Mouse (Mus musculus) liver, embryonic 16.5 days (tissue): Measurements from ENCODE around the gene Esyt3. TPM values are rescaled to one million over a fixed set of nuclear protein-coding genes. Genes with fewer than 3 reads are reported as not detected.

Experiments
- ATAC-seq: fragments of 200-750 bp; cut with Nextera tagmentation; 2 replicates; pipeline ENCODE4 v1.8.0; 2017; ENCODE audit warnings: low read depth, mild to moderate bottlenecking, moderate number of reproducible peaks, moderate library complexity
- H3K27ac ChIP-seq: fragments of 300-500 bp; sonication (generic); 2 replicates; pipeline ENCODE4 v1.5.1; 2014; ENCODE audit warnings: mild to moderate bottlenecking, low read length
- H3K27me3 ChIP-seq: fragments of 300-500 bp; sonication (generic); 2 replicates; pipeline ENCODE4 v1.6.1; 2014; ENCODE audit warnings: low read depth, low read length, mixed read lengths; ENCODE audit not compliant: control insufficient read depth, insufficient read depth
- H3K36me3 ChIP-seq: fragments of 300-500 bp; sonication (generic); 2 replicates; pipeline ENCODE4 v1.6.1; 2014; ENCODE audit warnings: mild to moderate bottlenecking; ENCODE audit not compliant: control insufficient read depth, insufficient read depth
- H3K4me1 ChIP-seq: fragments of 300-500 bp; sonication (generic); 2 replicates; pipeline ENCODE4 v1.6.1; 2014; ENCODE audit warnings: low read depth, low read length, mixed read lengths; ENCODE audit not compliant: control insufficient read depth
- H3K4me2 ChIP-seq: fragments of 300-500 bp; sonication (generic); 2 replicates; pipeline ENCODE4 v1.6.1; 2014; ENCODE audit warnings: low read depth, low read length, mixed read lengths
- H3K4me3 ChIP-seq: fragments of 300-500 bp; sonication (generic); 2 replicates; pipeline ENCODE4 v1.5.1; 2014; ENCODE audit warnings: low read depth, mild to moderate bottlenecking, low read length
- H3K9ac ChIP-seq: fragments of 300-500 bp; sonication (generic); 2 replicates; pipeline ENCODE4 v1.6.1; 2014; ENCODE audit warnings: low read depth, low read length
- H3K9me3 ChIP-seq: fragments of 300-500 bp; sonication (generic); replicated peaks from 2 replicates; pipeline ENCODE4 v1.6.1; 2016; ENCODE audit warnings: low read length; ENCODE audit not compliant: control insufficient read depth
- WGBS: fragments of 180-500 bp; shearing (Covaris S2); extraction: QIAGEN DNeasy Blood & Tissue Kit; methylation state at CpG from one replicate; pipeline ENCODE4 v1.1.7; 2014; ENCODE audit not compliant: insufficient replicate concordance; 5-methylcytosine and 5-hydroxymethylcytosine counted together
- polyA plus RNA-seq: library from polyadenylated mRNA; unstranded; fragments of >200 nt; fragmentation: Nextera tagmentation; extraction: Ambion mirVana; gene quantifications from 2 replicates; pipeline ENCODE4 v1.2.1, GENCODE M21; 2015

The Esyt3 gene
- polyA plus RNA-seq, 1 experiment from 2014 or later: 0.02 TPM

DNA sequence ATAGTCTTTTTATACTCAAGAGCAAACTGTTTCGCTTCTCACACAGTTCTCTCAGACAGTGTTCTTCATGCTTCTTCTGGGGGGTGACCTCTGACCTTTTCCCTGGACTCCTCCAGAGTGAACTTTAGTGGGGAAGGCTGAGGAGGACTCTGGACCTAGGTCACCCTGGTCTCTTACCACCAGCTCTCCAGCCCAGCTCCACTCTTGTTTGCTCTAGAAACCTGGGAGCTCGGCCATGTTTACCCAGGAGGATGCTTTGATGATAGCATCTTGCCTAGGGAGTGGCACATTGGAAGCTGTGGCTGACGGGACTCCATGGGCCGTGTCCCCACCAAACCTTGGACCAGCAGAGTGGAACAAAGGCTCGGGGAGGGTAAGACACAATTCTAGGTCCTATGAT is 31.8 kb upstream of the Esyt3 start:
- WGBS: 45% methylated on average over 5 of the region's 5 CpGs
- Histone ChIP-seq H3K4me3 (no peak overlapping the region), H3K4me1 (no peaks in the 10 kb centered on the region), H3K4me2 (no peak overlapping the region), H3K36me3 (no peaks in the 10 kb centered on the region), H3K9ac (no peak overlapping the region), H3K27ac (no peak overlapping the region), H3K9me3 (no peaks in the 10 kb centered on the region), H3K27me3 (no peaks in the 10 kb centered on the region)
- peak; percentile 71 for ATAC-seq

- no peak for ATAC-seq
- Histone ChIP-seq H3K9ac (no peak overlapping the region), H3K4me3 (no peak overlapping the region), H3K9me3 (no peaks in the 10 kb centered on the region), H3K36me3 (no peaks in the 10 kb centered on the region), H3K4me2 (no peak overlapping the region), H3K27ac (no peak overlapping the region), H3K4me1 (no peaks in the 10 kb centered on the region), H3K27me3 (no peaks in the 10 kb centered on the region)
- 52% methylated on average over 8 of the region's 8 CpGs for WGBS
Observed at GRCm38 (mm10) chr9:99389506-99389905, 31.1 kb upstream of the Esyt3 start.

GRCm38 (mm10) chr9:99388856-99389255 is 30.5 kb upstream of the Esyt3 start:
- 64% methylated on average over 9 of the region's 9 CpGs for WGBS
- no peak for ATAC-seq
- no peak overlapping the region for H3K27ac ChIP-seq

GRCm38 (mm10) chr9:99388078-99388477 is 29.7 kb upstream of the Esyt3 start:
- no peak overlapping the region for H3K4me2 ChIP-seq
- ATAC-seq: no peak
- no peaks in the 10 kb centered on the region for H3K9me3 ChIP-seq
- no peaks in the 10 kb centered on the region for H3K4me1 ChIP-seq
- no peaks in the 10 kb centered on the region for H3K27me3 ChIP-seq
- H3K36me3 ChIP-seq: no peaks in the 10 kb centered on the region
- H3K9ac ChIP-seq: no peak overlapping the region
- 57% methylated on average over 5 of the region's 5 CpGs for WGBS
- no peak overlapping the region for H3K27ac ChIP-seq
- H3K4me3 ChIP-seq: no peak overlapping the region

More at GRCm38 (mm10) chr9:99388856-99389255, 30.5 kb upstream of the Esyt3 start:
- Histone ChIP-seq H3K9me3 (no peaks in the 10 kb centered on the region), H3K36me3 (no peaks in the 10 kb centered on the region), H3K4me3 (no peak overlapping the region), H3K4me1 (no peaks in the 10 kb centered on the region), H3K9ac (no peak overlapping the region), H3K27me3 (no peaks in the 10 kb centered on the region), H3K4me2 (no peak overlapping the region)

GRCm38 (mm10) chr9:99382556-99382955 is 24.2 kb upstream of the Esyt3 start:
- H3K4me2 ChIP-seq: no peak overlapping the region
- no peaks in the 10 kb centered on the region for H3K27me3 ChIP-seq
- no peaks in the 10 kb centered on the region for H3K4me1 ChIP-seq
- no peaks in the 10 kb centered on the region for H3K9me3 ChIP-seq
- H3K27ac ChIP-seq: no peak overlapping the region
- H3K9ac ChIP-seq: no peak overlapping the region
- H3K36me3 ChIP-seq: no peaks in the 10 kb centered on the region
- ATAC-seq: no peak
- 51% methylated on average over 9 of the region's 9 CpGs for WGBS
- H3K4me3 ChIP-seq: no peak overlapping the region

- Histone ChIP-seq H3K4me2 (no peak overlapping the region), H3K9ac (no peak overlapping the region), H3K36me3 (no peaks in the 10 kb centered on the region), H3K27me3 (no peaks in the 10 kb centered on the region), H3K4me1 (no peaks in the 10 kb centered on the region; the same call in 1 of the 2 replicates), H3K9me3 (no peaks in the 10 kb centered on the region), H3K27ac (no peak overlapping the region), H3K4me3 (no peak overlapping the region)
- ATAC-seq: no peak
- 28% methylated on average over 5 of the region's 5 CpGs for WGBS
Observed at GRCm38 (mm10) chr9:99379194-99379593, 20.8 kb upstream of the Esyt3 start.

DNA sequence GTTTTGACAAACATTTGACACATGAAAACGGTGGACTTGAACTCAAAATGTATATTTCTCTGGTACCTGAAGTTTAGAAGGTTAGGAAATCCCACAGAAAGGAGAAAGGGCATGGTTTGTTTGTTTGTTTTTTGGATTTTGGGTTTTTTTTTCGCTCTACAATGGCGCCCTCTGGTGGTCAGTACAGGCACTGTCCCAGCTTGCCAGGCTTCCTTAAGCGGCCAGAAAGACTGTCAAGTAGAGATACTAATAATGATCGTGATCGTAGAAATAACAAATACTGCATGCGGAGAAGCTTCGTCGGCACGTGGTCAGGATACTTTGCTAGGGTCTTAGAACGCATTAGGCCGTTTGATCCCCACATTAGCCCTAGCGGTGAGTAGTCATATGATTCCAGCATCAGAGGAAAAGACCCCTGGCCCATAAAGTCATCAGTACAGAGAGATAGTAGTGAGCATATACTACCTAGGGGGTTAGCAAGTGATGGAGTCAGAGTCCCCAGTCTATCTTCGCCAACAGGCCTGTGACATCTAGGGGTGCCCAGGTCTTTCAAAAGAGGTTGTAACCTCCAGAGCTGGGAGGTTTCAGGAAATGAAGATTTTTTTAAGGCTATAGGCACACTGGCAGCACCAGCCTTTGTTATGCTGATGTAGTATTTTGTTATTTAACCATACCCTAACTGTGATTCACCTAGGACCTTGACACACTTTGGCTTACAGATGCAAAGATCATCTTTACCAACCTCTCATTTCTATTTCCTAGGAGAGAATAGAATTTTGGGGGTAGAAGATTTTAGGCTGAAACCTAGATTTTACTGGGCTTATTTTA is 18.4 kb upstream of the Esyt3 start:
- H3K4me1 ChIP-seq: no peaks in the 10 kb centered on the region; the same call in 1 of the 2 replicates
- no peak overlapping the region for H3K4me3 ChIP-seq
- H3K27me3 ChIP-seq: no peaks in the 10 kb centered on the region
- no peaks in the 10 kb centered on the region for H3K9me3 ChIP-seq
- ATAC-seq: no peak
- no peak overlapping the region for H3K27ac ChIP-seq
- H3K36me3 ChIP-seq: no peaks in the 10 kb centered on the region
- WGBS: 6% methylated on average over 14 of the region's 14 CpGs
- H3K4me2 ChIP-seq: no peak overlapping the region
- no peak overlapping the region for H3K9ac ChIP-seq

DNA sequence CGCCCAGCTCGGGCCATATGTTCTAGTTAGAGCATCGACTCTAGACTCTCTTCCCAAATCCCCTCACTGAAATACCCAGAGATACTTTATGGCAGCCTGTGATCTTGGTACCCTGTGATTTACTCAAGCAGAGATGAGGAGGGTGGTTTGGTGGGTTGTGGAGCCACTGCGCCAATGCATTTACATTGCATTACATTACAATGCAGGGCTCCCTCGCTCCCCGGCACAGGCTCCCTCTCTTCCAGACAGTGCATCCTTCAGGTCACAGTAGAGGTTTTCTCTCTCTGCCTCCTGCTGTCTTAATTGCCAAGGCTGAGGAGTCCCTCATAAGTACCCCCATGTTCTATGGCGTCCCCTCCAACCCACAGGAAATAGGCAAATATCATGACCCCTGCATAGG is 10.1 kb upstream of the Esyt3 start:
- Histone ChIP-seq H3K27me3 (no peaks in the 10 kb centered on the region), H3K9me3 (no peaks in the 10 kb centered on the region), H3K36me3 (no peaks in the 10 kb centered on the region), H3K27ac (no peak overlapping the region), H3K9ac (no peak overlapping the region), H3K4me1 (no peaks in the 10 kb centered on the region), H3K4me2 (no peak overlapping the region), H3K4me3 (no peak overlapping the region)
- no peak for ATAC-seq
- WGBS: 68% methylated on average over 7 of the region's 7 CpGs

DNA sequence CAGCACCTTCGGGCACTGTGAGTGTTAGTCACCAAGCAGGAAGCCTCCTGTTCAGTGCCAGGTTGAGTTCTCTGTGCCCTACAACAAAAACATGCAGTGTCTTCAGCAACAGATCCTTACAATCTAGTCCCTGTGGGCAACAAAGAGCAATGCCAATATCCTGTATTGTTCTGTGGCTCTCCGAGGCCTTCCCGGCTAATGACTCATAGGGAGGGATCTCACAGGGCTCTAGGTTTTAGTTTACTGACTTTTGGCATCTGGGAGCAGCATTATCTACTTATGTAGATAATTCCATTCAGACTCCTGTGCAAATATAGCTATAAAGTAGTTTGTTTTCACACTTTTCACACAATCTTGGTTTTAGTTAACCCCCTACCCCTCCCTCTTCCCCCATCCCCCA is 7.5 kb upstream of the Esyt3 start:
- ATAC-seq: no peak
- no peaks in the 10 kb centered on the region for H3K27me3 ChIP-seq
- no peaks in the 10 kb centered on the region for H3K36me3 ChIP-seq
- 53% methylated on average over 3 of the region's 3 CpGs for WGBS
- no peaks in the 10 kb centered on the region for H3K4me1 ChIP-seq
- no peak overlapping the region for H3K4me2 ChIP-seq
- no peak overlapping the region for H3K4me3 ChIP-seq
- H3K9ac ChIP-seq: no peak overlapping the region
- no peaks in the 10 kb centered on the region for H3K9me3 ChIP-seq
- no peak overlapping the region for H3K27ac ChIP-seq
